Mouse (Mus musculus): Measurements from ENCODE around the gene Fgfr2.
A peak's percentile ranks its signal among the peaks of the same experiment; 100 is the strongest.

Gene Fgfr2

DNA sequence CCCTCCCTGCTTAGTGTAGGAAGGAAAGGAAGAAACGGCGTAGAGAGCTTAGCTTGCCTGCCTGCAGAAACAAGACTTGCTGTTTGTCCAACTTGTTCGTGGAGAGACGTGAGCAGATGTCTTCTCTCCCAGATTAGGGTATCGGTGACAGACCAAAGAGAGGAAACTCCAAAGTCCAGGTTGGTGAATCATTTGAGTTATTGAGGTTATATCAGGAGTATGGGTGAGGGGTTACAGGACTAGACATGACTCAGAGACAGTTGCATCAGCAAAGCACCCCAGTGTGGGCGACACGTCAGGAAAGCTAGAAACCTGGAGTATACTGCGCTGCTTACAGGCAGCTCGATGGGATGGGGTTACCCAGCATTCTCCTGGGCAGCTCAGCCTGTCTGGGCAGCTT lies 2457.8 kb downstream of the Fgfr2 start:
- DNase-seq (ENCODE audit: low spot score), result no peak

DNA sequence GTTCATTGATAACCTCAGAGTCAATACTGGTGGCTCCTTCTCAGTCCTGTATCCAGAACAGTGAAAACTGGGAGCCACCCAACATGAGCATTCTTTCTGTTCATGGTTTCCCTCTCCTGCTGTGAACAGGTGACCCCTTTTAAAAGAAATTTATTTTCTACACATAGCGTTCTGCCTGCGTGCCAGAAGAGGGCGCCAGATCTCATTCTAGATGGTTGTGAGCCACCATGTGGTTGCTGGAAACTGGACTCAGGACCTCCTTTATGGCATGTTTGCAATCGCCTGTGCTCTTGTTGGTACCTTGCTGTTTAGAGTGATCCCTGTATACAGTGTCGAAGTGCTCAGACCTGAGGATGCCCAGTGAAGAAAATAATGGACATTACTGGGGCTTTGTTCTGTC lies 2458.5 kb downstream of the Fgfr2 start:
- no peak for DNase-seq (ENCODE audit: low spot score)

- DNase-seq (ENCODE audit: low spot score), result no peak
Measured at GRCm38 (mm10) chr7:130664037-130664436, 2459.1 kb downstream of the Fgfr2 start.

DNA sequence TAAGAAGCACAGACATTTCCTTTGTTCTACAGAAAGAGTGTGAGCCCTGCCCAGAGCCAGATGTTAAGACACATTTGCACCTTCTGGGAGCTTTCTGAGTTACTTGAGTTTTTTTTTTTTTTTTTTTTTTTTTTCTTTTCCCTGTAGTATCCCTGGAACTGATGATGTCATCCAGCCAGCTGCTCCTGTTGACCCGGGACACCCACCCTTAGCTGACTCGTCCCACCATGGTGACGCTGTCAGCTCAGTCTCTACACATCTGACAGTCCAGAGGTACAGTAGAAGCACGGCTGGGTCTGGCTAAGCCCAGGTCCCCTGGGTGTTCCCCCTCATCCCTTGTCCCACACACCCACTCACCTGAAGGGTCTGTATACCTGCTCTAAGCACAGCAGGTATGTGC lies 2460.3 kb downstream of the Fgfr2 start:
- no peak for DNase-seq (ENCODE audit: low spot score)

DNA sequence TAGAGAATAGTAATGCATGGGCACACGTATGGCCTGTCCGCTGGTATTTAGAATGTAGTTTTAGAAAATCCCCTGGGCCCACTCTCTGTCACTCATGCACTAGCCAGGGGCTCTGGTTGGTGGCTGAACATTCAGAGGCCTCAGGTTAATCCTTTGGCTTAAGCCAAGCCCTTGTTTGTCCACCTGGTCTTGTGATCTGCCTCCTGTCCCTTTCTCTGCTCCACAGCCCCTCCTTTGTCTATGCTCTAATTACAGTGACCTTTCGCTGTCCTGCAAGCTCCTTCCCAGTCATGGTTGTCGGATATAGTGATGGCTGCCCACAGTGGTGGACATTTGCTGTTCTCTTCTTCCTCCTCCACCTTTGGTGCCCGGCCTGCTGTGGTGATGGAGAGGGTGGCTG lies 2460.9 kb downstream of the Fgfr2 start:
- DNase-seq (ENCODE audit: low spot score), result no peak

DNA sequence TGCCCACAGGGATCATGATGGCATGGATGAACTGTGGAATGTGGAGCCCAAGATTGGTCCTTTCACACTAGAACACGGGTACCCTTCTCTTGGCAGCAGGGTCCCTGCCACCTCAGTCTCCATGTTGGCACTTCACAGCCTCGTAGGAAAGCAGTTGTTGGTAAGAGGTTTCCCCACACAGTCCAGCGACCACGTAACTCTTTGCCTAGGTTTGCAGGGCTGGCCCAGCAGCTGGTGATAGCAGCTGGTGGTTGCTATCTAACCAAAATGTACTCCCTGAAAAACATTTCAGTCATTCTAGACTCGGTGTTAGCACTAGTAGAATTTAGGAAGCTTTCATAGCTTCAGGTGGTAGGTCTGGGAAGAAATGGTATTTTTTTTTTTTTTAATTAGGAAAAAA lies 2464.0 kb downstream of the Fgfr2 start:
- no peak for DNase-seq (ENCODE audit: low spot score)

- DNase-seq (ENCODE audit: low spot score), result peak; percentile 64
Measured at GRCm38 (mm10) chr7:130657751-130658150, 2465.4 kb downstream of the Fgfr2 start.

DNA sequence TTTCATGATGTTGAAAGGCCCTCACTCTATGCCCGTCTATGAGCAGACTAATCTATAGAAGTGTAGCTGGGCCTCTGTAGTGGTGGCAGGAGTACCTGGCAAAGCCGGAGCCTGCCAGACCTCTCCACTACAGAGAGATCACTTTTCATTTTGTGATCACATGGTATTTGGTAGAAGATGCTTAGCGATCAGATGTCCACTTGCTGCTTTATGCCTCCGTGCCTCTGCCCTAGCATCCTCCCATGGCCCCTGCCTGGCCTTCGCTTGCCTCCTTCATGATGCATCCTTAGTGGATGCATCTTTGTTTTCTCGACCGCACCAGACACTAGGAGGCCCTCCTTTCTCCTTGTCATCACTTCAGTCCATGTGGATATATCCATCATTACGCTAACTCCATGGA lies 2466.2 kb downstream of the Fgfr2 start:
- no peak for DNase-seq (ENCODE audit: low spot score)

DNA sequence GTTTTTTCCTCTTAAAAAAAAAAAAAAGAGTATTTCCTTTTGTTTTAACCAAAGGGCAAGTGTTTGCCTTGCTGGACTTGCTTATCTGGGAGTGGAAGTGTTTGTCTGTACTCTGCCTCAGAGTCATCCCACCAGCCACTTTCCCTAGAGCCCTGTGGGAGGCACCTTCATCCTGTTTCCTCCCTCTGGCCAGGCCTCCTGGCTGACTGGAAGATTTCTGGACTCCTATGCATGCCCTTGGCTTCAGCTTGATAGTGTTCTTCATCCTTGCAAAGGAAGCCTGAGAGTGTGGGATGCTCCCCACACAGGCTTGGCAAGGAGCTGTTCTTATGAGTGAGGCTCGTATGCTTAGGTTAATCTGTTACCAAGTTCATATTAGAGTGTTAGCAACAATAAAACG lies 2468.6 kb downstream of the Fgfr2 start:
- DNase-seq (ENCODE audit: low spot score), result peak; percentile 46

GRCm38 (mm10) chr7:130653036-130653555 lies 2470.1 kb downstream of the Fgfr2 start:
- DNase-seq (ENCODE audit: low spot score), result no peak

DNA sequence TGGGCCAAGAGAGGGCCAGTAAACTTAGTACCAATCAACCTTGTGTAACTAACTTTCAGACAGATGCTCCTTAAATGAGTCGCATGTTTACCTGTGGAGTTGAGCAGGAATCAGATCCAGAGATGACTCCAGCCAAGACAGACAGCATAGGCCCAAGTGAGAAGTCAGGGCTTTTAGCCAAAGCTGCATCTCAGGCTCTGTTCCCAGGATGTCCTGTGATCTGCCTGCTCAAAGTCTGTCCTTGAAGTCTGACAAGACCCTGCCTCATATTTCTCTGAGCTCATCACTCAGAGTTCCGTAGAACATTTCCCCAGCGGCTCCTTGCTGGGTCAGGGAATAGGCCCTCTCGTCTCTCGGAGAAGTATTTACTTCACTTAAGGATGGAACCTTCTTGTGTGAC lies 2472.5 kb downstream of the Fgfr2 start:
- no peak for DNase-seq (ENCODE audit: low spot score)

- no peak for DNase-seq (ENCODE audit: low spot score)
Measured at GRCm38 (mm10) chr7:130649257-130649656, 2473.9 kb downstream of the Fgfr2 start.

GRCm38 (mm10) chr7:130648061-130648460 lies 2475.1 kb downstream of the Fgfr2 start:
- no peak for DNase-seq (ENCODE audit: low spot score)

GRCm38 (mm10) chr7:130646762-130647139 lies 2476.4 kb downstream of the Fgfr2 start:
- peak; percentile 85 for DNase-seq (ENCODE audit: low spot score)

DNA sequence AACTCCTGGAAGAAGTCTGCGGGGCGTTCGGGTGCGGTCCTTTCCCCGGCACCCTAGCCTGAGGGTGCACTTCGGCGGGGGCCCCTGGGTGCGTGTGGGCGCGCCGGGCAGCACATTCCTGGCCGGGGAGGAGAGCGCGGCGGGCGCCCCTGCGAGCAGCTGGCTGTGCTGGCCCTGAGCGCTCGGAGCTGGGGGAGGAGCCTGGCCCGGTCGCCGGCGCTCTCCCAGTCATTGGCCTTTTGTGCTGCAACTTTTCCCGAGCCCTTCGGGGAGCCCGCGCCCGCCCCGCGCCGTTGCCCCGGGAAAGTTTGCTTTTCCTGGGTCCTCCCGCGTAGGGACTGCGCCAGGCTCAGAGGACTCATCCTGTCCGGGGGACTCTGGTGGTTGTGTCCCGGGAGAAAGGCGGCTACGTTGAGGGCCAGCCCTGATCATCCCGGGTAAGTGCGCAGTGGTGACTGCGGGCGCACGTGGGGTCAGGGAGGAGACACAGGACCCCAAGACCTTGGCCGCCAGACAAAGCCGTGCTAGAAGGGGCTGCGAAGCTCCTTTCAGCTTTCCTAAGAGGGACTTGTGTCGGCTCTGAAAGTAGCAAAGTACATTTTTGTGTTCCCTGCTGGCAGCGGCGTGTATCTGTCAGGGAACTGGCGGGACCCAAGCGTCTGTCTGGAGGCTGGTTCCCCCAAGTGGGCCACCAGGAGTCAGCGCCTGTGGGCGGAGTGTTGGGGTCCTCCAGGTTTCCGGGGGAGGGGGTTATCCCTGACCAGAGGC lies 2477.0 kb downstream of the Fgfr2 start:
- DNase-seq (ENCODE audit: low spot score), result peak; percentile 83

- peak; percentile 76 for DNase-seq (ENCODE audit: low spot score)
Measured at GRCm38 (mm10) chr7:130645332-130645993, 2477.7 kb downstream of the Fgfr2 start.

- no peak for DNase-seq (ENCODE audit: low spot score)
Measured at GRCm38 (mm10) chr7:130640681-130641080, 2482.5 kb downstream of the Fgfr2 start.

DNA sequence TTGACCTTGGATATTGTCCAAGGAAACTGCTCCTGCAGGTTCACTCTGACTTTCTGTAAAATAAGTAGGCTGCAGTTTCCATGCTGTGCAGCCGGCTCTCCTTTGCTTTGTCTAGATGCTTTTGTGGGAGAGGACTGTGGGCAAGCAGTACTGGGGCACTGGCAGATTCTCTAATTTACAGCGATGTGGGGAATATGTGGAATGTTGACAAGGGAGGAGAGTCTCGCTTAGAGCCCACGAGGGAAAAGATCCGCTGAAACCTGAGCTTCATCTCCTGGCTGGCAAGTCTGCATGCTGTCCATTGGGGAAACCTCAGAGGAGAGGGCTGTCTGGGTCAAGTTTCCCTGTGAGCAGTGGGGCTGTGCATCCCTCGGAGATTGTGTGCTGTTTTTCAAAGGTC lies 2485.3 kb downstream of the Fgfr2 start:
- no peak for DNase-seq (ENCODE audit: low spot score)

DNA sequence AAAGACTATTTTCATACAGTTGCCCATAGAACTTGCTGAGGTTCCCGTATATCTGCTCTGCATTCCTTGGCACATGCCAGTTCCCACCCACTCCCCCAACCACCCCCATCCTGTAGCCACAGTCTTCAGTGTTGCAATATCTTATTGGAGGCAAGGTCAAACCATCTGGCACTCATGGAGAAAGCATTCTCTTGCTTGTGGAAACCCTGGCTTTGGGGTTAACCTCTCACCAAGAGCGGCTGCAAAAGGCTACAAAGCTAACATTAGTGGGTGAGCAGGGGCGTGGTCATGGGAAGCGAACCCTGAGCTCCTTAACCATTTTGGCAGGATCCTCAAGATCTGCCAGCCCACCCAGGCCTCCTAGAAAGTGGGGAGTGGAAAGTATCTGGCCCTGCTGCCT lies 2486.2 kb downstream of the Fgfr2 start:
- DNase-seq (ENCODE audit: low spot score), result no peak

DNA sequence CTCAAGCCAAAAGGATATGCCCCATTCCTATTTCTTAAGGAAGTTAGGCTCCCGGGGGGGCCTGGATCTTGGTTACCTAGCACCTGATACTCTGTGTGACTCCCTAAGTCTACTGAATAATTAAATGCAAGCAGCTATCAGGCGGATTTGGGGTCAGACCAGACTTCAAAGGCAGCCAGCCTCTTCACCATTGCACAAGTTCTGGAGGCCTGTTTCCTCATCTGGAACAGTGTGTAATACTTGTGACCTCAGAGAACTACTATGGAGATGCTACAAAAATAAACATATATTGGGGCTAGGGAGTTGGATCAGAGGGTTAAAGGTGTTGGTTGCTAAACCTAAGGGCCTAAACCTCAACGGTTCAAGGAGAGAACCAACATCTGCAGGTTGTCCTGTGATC lies 2486.9 kb downstream of the Fgfr2 start:
- DNase-seq (ENCODE audit: low spot score), result no peak

- DNase-seq (ENCODE audit: low spot score), result no peak
Measured at GRCm38 (mm10) chr7:130635212-130635611, 2487.9 kb downstream of the Fgfr2 start.

DNA sequence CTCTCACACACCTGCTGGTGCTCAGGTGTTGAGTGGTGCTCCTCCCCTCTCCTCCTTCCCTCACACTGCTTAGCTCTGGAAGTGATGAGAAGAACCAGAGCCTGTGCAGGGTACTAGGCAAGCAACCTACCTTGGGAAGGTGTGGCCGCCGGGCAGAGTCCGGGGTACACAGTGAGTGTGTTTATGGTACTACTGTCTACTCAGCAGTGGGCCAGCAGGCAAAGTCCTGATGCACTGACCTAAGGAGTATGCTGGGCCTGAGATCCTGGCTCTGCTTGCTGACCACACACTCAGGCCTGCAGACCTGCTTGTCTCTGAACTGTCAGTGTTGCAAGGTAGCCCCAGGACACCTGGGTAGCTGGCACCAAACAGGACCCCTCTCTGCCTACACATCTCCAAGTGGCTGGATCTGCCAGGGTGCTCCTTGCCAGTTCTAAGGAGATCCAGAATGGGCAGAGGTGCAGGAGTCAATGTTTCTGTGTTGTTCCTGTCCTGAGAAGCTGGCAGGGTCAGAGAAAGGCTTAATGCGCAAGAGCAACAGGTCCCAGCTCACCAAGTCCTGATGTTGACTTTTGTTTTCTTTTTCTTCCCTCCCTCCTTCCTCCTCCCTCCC lies 2488.8 kb downstream of the Fgfr2 start:
- no peak for DNase-seq (ENCODE audit: low spot score)

GRCm38 (mm10) chr7:130632379-130632732 lies 2490.8 kb downstream of the Fgfr2 start:
- DNase-seq (ENCODE audit: low spot score), result no peak

Measured in urinary bladder, postnatal 14 days (tissue).